Mouse (Mus musculus) testis, adult 2 months (tissue): ENCODE measurements around the gene Ikbke.

Source experiments
- CTCF ChIP-seq: fragments of 200-500 bp; IDR thresholded peaks from 2 replicates; pipeline ENCODE4 v1.5.1; 2012; ENCODE audit warnings: low read depth, mild to moderate bottlenecking, inconsistent platforms, low read length, moderate library complexity; ENCODE audit not compliant: control insufficient read depth, insufficient read depth, insufficient replicate concordance
- POLR2A ChIP-seq: fragments of 200-500 bp; IDR thresholded peaks from 2 replicates; pipeline ENCODE4 v1.6.1; 2012; ENCODE audit warnings: low read depth, mild to moderate bottlenecking, inconsistent platforms, low read length, moderate library complexity; ENCODE audit not compliant: control insufficient read depth

DNA sequence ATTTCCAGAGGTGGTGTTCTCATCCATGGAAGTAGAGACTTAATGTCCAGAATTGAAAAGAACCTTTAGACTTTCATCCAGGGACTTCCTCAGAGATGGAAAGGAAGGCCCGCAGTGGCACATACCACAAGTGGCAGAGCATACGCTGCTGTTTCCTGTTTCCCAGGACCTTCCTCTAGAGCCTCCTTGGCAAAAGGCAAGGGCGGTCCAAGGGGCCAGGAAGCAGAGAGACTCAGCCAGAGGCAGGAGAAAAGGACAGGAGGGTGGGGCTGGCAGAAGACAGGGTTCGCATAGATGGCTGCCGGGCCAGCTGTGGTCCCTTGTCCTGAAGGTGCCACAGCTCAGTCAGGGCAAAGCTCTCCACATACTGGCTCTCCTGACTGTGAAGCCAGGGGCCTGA, 66.5 kb downstream of the Ikbke start:
- TF ChIP-seq POLR2A (no peak), CTCF (no peak)
